Mouse (Mus musculus): ENCODE measurements around the gene Tmprss6. TPM values are rescaled to one million over a fixed set of nuclear protein-coding genes. Genes with fewer than 3 reads are reported as not detected.

Gene Tmprss6
- polyA plus RNA-seq, 1 experiment from 2014 or later: 0.63 TPM

DNA sequence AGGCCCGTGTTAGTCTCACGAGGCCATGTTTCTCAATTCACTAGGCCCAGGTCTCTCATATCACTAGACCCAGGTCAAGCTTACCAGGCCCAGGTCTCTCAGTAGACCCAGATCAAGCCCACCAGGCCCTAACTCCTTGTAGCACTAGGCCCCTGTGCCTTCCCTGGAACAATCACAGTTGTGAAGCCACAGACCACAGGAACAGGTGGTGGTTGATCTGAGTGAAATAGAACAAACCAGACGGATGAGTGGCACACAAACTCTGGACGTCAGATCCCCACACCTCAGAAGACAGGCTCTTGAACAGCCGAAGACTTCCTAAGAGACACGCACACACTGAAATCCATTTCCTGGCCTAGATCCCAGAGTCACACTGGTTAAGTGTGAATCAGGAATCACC is 42.3 kb upstream of the Tmprss6 start:
- no peaks in the 10 kb centered on the region for H3K4me1 ChIP-seq (replicated peaks; ENCODE audit: control insufficient read depth, insufficient read depth, low read length)
- no peaks in the 10 kb centered on the region for H3K27me3 ChIP-seq (replicated peaks; ENCODE audit: control insufficient read depth, insufficient read depth, low read length)
- no peak overlapping the region for H3K9ac ChIP-seq (ENCODE audit: low read depth, low read length)
- H3K36me3 ChIP-seq (ENCODE audit: control insufficient read depth, insufficient read depth): no peaks in the 10 kb centered on the region
- no peaks in the 10 kb centered on the region for H3K9me3 ChIP-seq (ENCODE audit: control insufficient read depth)
- H3K27ac ChIP-seq (ENCODE audit: low read depth, low read length): no peak overlapping the region
- no peak overlapping the region for H3K4me3 ChIP-seq (ENCODE audit: low read depth, low read length)
- no peak for ATAC-seq
- no peak overlapping the region for H3K4me2 ChIP-seq (replicated peaks; ENCODE audit: low read depth)
- no peak for TF ChIP-seq CTCF (IDR thresholded peaks at IDR 0.05; ENCODE audit: low read depth)
- WGBS: 84% methylated on average over 6 of the region's 6 CpGs

DNA sequence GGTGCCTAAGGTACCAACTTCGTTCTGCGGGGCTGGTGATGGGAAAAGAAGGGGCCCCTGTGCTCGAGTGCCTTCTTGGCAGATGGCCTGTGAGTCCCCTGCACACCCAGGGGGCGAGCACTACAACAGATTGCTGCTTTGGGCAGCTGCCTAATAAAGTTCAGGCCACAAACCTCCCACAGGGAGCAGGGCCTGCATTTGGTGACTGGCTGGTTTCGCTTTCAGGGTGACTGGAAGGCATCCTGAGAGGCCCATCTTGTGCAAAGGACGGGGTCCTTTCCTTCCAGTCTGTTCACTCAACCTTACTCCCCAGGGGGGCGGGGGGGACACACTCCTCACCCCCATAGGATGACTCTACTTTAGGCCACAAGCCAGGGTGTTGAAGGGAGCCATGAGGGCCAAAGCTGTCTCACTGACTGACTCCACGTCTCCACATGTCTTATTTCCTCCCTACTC is 41.7 kb upstream of the Tmprss6 start:
- Histone ChIP-seq H3K36me3 (ENCODE audit: control insufficient read depth, insufficient read depth) (no peaks in the 10 kb centered on the region), H3K4me2 (replicated peaks; ENCODE audit: low read depth) (no peak overlapping the region), H3K9ac (ENCODE audit: low read depth, low read length) (no peak overlapping the region), H3K9me3 (ENCODE audit: control insufficient read depth) (no peaks in the 10 kb centered on the region), H3K27me3 (replicated peaks; ENCODE audit: control insufficient read depth, insufficient read depth, low read length) (no peaks in the 10 kb centered on the region), H3K4me1 (replicated peaks; ENCODE audit: control insufficient read depth, insufficient read depth, low read length) (no peaks in the 10 kb centered on the region), H3K4me3 (ENCODE audit: low read depth, low read length) (no peak overlapping the region), H3K27ac (ENCODE audit: low read depth, low read length) (no peak overlapping the region)
- WGBS: 70% methylated on average over 8 of the region's 8 CpGs
- ATAC-seq: no peak
- TF ChIP-seq CTCF (IDR thresholded peaks at IDR 0.05; ENCODE audit: low read depth): no peak

DNA sequence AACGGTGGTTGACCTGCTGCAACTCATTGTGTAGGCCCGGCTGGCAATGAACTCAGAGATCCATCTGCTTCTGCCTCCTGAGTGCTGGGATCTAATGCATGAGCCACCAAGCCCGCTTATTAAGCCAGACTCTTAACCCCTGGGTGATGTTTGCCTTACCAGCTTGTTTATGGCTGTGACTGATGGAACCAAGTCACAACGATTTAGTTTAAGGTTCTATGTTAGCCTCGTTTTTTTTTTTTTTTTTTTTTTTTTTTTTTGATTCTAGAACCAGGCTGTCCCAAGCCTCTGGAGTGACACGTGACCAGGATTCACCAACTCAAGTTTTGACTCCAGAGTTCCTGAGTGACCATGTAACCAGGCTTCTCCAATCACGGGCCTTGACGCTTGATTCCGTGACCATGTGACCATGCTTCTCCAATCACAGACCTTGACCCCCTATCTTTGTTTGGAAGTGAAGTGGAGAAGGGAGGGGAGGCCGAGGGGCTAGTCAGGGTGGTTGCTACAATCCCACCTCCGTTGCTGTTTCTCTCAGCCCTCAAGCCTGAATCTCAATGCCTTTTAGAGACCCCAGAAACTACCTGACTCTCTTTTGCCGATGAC is 41.0 kb upstream of the Tmprss6 start:
- 59% methylated on average over 12 of the region's 12 CpGs for WGBS

DNA sequence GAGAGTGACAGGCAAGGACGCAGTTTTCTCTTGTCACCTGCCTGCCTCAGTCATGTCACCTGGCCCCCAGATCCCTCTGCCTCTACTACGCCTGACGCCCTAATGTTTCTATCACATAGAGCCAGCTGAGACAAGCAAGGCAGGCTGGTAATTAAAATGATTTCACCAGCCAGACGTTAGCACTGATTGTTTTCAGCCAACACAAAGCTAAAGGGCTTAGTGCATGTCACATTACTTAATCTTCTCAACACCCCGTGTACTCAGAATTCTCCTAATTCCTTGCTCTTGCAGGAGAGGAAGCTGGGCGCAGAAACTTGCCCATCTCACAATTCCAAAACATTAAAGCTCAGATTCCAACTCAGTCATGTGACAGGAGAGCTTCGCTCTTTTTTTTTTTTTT is 40.0 kb upstream of the Tmprss6 start:
- no peak for TF ChIP-seq CTCF (IDR thresholded peaks at IDR 0.05; ENCODE audit: low read depth)
- H3K4me2 ChIP-seq (replicated peaks; ENCODE audit: low read depth): no peak overlapping the region
- WGBS: 74% methylated on average over 7 of the region's 7 CpGs

More for the DNA sequence above, 41.0 kb upstream of the Tmprss6 start:
- no peaks in the 10 kb centered on the region for H3K36me3 ChIP-seq (ENCODE audit: control insufficient read depth, insufficient read depth)
- H3K9ac ChIP-seq (ENCODE audit: low read depth, low read length): no peak overlapping the region
- ATAC-seq: no peak
- TF ChIP-seq CTCF (IDR thresholded peaks at IDR 0.05; ENCODE audit: low read depth): no peak
- no peak overlapping the region for H3K4me2 ChIP-seq (replicated peaks; ENCODE audit: low read depth)
- H3K27ac ChIP-seq (ENCODE audit: low read depth, low read length): no peak overlapping the region
- H3K4me1 ChIP-seq (replicated peaks; ENCODE audit: control insufficient read depth, insufficient read depth, low read length): no peaks in the 10 kb centered on the region
- no peak overlapping the region for H3K4me3 ChIP-seq (ENCODE audit: low read depth, low read length)
- no peaks in the 10 kb centered on the region for H3K27me3 ChIP-seq (replicated peaks; ENCODE audit: control insufficient read depth, insufficient read depth, low read length)
- no peaks in the 10 kb centered on the region; the same call in 1 of the 2 replicates for H3K9me3 ChIP-seq (ENCODE audit: control insufficient read depth)

DNA sequence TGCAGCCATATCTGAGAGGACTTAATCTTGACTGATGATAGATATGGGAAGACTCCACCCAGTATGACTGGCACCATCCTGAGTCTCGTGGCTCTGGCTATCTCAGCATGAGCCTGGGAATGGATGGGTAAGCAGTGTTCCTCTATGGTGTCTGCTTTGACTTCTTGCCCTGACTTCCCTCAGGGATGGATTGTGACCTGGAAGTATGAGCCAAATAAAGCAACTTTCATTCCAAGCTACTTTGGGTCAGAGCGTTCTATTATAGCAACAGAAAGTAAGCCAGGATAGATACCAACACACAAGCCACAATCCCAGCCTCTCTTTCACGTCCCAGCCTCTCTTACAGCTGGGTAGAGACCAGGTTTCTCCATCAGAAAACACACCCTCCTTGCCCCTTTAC is 37.1 kb upstream of the Tmprss6 start:
- Histone ChIP-seq H3K27me3 (replicated peaks; ENCODE audit: control insufficient read depth, insufficient read depth, low read length) (no peaks in the 10 kb centered on the region), H3K9me3 (ENCODE audit: control insufficient read depth) (no peaks in the 10 kb centered on the region; the same call in 1 of the 2 replicates), H3K36me3 (ENCODE audit: control insufficient read depth, insufficient read depth) (no peaks in the 10 kb centered on the region), H3K9ac (ENCODE audit: low read depth, low read length) (no peak overlapping the region), H3K4me2 (replicated peaks; ENCODE audit: low read depth) (no peak overlapping the region), H3K4me1 (replicated peaks; ENCODE audit: control insufficient read depth, insufficient read depth, low read length) (no peaks in the 10 kb centered on the region), H3K27ac (ENCODE audit: low read depth, low read length) (no peak overlapping the region), H3K4me3 (ENCODE audit: low read depth, low read length) (no peak overlapping the region)
- no peak for ATAC-seq
- no peak for TF ChIP-seq CTCF (IDR thresholded peaks at IDR 0.05; ENCODE audit: low read depth)
- 78% methylated on average over 3 of the region's 3 CpGs for WGBS

More for the DNA sequence above, 40.0 kb upstream of the Tmprss6 start:
- Histone ChIP-seq H3K27me3 (replicated peaks; ENCODE audit: control insufficient read depth, insufficient read depth, low read length) (no peaks in the 10 kb centered on the region), H3K4me1 (replicated peaks; ENCODE audit: control insufficient read depth, insufficient read depth, low read length) (no peaks in the 10 kb centered on the region), H3K27ac (ENCODE audit: low read depth, low read length) (no peak overlapping the region), H3K9me3 (ENCODE audit: control insufficient read depth) (no peaks in the 10 kb centered on the region; the same call in 1 of the 2 replicates), H3K9ac (ENCODE audit: low read depth, low read length) (no peak overlapping the region), H3K4me3 (ENCODE audit: low read depth, low read length) (no peak overlapping the region), H3K36me3 (ENCODE audit: control insufficient read depth, insufficient read depth) (no peaks in the 10 kb centered on the region)
- no peak for ATAC-seq

DNA sequence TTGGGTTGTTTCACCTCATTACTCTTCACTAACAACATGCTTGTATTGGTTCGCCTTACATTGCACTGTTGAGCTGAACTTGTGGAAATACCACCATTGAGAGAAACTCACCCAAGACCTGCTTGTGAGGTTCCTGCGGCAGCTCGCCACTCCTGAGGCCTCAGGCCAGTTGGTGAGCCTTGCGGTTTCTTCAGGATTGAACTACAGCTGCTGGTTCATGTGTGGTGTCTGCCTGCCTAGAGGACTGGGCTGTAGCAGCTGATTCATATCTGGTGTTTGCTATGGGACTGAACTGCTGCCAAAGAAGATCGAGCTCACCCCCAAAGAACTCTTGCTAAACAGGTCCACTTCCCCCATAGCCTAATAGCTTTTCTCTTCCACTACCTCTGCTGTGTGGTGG is 36.4 kb upstream of the Tmprss6 start:
- 89% methylated on average over 5 of the region's 5 CpGs for WGBS
- Histone ChIP-seq H3K4me3 (ENCODE audit: low read depth, low read length) (no peak overlapping the region), H3K27ac (ENCODE audit: low read depth, low read length) (no peak overlapping the region), H3K4me1 (replicated peaks; ENCODE audit: control insufficient read depth, insufficient read depth, low read length) (no peaks in the 10 kb centered on the region), H3K4me2 (replicated peaks; ENCODE audit: low read depth) (no peak overlapping the region), H3K27me3 (replicated peaks; ENCODE audit: control insufficient read depth, insufficient read depth, low read length) (no peaks in the 10 kb centered on the region), H3K36me3 (ENCODE audit: control insufficient read depth, insufficient read depth) (no peaks in the 10 kb centered on the region), H3K9ac (ENCODE audit: low read depth, low read length) (no peak overlapping the region), H3K9me3 (ENCODE audit: control insufficient read depth) (no peaks in the 10 kb centered on the region; the same call in 1 of the 2 replicates)
- ATAC-seq: no peak
- TF ChIP-seq CTCF (IDR thresholded peaks at IDR 0.05; ENCODE audit: low read depth): no peak

Measured in intestine, postnatal 0 days (tissue).